Mouse (Mus musculus): ENCODE results near the gene 4931409K22Rik.

The 4931409K22Rik gene

DNA sequence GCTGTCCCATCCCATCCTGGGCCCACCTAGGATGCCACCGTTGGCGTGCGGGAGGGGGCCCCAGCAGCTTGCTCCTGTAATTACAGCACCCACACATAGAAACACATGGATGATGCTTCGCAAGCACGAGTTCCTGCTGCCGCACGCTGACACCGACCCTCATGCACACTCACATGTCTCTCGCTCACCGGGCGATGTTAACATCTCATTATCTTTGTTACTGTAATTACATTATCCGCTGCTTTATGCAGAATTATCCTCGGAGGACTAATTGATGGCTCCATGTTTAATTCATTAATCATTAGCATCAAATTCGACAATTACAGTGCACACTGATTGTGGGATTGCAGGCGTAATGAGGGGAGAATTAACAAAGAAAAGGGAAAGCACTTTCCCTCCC lies 61.6 kb downstream of the 4931409K22Rik start:
- DNase-seq = no peak
